Mouse (Mus musculus) R1 (cell line): ENCODE measurements at regions not wholly inside any gene's neighbourhood (a gene's known extent, or its start where the extent isn't known, plus 50 kb on each side); places are given as distances from the start of the nearest gene placed in this dataset.

ENCODE experiments used
- DNase-seq: peaks from one replicate; pipeline ENCODE4 v3.0.0-alpha.2; 2018; ENCODE audit warnings: low read depth, low spot score

DNA sequence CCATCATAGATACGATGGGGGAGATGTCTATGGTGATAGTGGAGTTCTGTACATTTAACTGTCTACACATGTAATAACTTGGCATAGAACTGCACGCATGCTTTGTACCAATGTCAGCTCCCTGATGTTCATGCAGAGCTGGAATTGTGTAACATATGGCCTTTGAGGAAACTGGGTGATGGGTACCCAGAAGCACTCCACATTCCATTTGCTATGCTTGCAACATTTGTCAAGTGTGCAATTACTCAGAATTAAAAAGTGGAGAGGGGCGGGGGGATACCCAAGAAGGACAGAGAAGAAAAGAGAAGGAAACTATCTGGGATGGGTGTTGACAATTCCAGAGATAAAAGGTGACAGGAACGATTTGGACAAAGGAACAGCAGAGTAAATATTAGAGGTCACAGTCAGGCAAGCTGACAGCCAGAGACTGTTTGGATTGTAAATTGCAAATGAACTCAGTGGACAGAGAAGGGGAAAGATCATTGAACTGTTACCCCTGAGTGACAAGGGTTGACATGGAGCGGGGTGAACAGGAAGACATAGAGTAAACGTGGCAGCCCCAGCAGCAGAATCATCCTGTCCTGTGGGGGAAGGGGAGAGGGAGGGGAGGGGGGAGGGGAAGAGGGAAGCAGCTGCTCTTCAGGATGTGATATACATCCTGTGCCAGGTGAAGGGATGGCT is 390.1 kb upstream of the Jarid2 start:
- no peak for DNase-seq

DNA sequence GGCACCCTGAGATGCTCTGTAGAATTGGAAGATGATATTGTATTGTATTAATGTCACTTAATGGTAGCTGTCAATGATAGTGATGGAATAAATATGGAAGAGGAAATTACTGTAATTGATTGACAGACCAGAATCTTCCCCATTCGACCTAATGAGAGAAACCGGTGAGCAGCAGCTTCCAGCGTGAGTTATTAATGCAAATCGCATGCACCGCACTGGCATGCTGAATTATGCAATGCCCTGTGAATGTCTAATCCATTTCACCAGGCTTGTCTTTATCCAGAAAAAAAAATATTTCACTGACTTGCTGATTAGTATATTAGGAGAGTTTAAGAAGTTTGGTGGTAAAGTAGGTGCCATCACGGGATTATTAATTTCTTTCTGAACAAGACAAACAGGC is 384.2 kb upstream of the Jarid2 start:
- DNase-seq, result no peak

DNA sequence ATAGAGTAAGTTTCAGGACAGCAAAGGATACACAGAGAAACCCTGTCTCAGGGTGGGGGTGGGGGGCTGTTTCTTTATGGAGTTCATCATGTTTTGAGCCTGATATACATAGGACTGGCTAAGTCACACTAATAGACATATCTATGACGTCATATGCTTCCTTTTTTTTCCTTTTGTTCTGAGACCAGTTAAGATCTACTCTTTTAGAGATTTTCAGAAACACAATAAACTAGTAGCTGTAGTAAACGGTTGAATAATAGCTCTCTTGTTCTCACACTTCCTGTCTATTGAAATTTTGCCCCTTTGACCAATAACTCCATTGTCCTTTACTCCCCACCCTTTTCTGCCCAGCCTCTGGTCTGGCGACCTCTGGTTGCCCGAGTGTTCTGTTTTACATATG is 382.6 kb upstream of the Jarid2 start:
- DNase-seq, result peak; percentile 68

DNA sequence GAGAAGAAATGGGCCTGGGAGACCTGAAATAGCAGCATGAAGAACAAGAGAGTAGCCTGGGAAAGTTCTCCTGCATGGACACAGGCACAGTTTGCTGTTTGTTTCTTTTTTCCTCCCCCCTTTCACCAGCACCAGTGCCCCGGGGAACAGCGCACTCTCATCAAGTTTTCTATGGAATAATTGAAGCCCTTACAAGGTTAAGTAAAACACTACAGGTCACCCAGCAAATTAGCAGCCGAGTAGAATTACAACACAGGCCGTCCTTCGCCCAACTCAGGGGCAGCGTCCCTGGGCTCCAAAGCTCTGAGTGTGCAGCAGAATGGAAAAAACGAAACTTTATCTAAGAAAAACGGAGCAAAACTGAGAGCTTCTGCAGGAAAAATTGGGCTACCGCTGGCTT is 381.6 kb upstream of the Jarid2 start:
- no peak for DNase-seq

DNA sequence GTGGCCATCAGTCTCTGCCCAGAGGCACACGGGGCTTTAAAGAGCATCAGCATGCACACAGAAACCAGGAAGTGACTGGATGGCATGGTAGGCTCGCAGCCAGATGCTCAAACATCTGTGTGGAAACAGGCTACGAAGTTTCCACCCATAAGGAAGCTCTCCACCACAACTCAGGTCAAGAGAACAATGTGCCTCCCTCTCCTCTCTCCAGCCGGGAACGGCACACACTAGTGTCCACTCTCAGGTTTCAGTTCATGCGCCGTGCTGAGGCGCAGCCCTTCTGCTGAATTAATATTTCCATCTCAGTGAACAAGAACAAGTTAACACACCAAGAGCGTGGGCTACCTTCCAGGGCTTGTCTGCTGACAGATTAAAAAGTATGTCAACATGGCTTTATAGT is 375.4 kb upstream of the Jarid2 start:
- no peak for DNase-seq

DNA sequence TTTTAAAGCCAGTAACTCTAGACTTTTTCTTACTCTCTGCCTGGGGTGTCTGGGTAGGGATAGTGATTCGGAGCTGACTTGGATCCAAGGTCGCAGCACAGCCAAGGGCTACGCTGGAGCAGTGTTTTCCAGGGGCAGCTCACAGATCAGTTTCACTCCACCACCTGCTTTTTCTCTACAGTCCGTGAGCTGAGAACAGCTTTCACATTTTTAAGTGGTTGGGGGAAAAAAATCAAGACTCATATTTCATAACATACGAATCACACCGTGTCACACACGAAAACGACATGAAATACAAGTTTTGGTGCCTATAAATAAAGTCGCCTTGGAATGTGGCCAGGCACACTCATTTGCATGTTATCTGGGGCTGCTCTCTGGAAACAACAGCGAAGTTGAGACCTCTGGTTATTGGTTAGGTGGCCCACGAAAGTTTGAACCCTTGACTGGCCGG is 373.5 kb upstream of the Jarid2 start:
- DNase-seq, result no peak

DNA sequence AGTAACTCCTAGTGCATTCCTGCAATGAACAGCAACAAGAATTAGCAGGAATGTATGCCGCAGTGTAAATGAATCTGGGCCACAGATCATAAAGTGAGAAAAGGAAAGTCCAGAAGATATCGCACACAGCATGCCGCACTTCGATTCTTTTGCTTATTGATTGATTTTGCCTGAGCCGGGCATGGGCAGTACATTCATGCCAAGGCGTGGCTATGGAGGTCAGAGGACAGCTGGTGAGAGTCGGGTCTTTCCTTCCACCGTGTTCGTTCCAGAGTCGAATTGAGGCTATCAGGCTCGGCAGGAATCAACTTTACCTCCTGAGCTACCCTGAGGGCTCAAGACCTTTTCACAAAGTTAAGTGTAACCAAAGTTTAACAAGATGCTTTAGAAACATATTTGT is 372.3 kb upstream of the Jarid2 start:
- DNase-seq, result no peak

DNA sequence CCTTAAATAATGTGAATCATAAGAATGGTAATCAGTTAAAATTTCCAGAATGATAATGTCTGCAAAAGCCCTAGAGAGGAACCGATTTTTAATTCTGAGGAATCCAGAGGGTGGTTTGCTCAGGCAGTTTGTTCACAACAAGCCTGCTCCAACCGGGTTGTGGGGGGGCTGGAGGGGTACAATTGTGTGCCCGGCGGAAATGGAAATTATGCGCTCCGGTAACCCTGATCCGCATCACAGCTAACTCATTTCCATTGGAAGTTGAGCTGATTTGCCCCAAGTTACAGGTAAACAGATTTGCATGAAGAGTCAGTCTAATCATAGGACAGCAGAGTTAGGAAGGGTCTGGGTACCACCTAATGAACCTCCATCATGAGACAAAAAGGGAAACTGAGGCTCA is 369.9 kb upstream of the Jarid2 start:
- no peak for DNase-seq

DNA sequence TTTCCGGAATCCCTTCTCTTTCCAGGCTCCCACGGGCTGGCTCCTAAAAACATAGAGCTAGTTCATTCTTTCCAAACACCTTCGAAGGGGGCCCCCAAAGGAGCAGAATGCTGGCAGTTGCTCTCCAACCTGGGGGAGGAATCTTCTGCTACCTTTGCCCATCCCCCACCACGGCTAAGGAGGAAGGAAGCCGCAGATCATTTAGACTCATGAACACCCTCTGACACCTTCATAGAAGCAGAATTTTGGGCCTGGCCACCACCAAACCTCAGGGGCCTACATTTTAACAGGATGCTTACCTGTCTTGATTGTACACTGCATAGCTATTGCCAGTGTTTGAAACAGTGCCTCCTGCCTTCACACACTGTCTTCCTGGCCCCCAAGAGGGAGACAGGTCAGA is 369.3 kb upstream of the Jarid2 start:
- no peak for DNase-seq

DNA sequence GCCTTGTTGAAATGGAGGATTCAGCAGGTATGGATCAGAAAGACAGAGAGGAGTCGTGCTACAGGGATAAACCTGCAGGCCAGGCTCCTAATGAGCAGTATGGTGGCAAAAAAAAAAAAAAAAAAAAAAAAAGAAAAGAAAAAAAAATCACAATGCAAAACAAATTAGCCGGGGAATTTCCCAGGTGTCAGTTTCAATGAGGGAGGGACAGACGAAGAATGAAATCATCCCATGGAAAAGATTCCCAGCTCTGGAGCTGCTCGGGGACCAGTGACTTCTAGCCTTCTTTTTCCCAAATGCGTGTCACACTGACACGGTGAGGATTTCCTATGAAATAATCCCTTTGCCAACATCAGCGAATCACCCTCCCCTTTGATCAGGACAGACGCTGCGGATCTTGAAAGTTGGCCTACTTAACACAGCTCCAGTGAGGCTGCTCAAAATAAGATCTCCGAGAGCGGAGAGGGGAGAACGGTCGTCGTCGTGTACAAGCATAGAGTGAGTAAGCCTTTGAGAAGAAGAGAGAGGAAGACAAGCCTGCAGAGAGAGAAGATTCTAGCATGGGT is 368.5 kb upstream of the Jarid2 start:
- DNase-seq, result no peak

DNA sequence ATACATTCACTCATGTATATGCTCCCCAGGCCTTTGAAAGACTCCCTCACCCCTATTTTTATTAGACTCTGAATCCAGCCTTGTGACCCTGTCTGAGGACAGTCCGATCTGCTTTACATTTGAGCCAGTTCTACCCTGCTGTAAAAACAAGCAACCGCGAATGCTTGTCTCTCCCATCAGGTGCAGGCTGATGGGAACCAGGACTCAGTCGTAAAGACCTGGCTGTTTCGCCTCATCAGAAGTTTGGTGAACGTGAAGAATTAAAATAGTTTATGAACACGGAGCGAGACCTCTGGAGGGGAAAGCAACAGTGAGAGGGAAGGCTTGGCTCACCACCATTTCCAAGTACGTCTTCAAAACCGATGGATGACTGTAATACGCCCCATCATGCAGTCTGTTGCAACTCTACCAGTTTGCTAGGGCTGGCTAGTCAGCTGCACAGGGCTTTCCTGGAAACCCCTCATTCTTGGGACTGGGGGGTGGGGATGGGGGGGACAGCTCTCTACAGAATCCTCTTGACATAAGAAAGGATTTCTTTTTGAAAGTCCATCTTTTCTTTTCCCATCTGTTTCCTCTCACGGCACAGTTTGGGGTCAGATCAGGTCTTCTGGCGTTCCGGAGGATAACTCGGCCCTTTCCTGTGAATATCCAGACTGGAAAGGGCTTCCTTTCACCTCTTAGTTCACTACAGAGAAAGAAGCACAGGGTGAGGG is 366.8 kb upstream of the Jarid2 start:
- DNase-seq, result peak; percentile 42

DNA sequence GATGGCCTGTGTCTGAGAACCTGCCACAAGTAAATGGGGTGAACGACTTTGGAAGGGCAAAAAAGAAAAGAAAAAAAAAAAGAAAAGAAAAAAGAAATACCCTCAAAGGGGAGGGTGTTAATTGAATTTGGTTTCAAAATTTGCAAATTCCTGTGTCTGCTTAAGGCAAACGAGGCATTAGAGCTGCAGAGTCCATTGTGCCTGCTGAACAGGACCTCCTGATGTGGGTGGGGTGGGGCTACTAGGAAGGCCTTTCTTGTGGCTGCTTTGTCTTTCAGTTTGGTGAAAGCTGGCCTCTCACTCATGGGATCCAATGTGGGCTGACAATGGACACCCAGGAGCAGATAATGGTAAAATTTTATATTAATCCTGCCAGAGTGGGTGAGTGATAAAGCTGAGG is 366.3 kb upstream of the Jarid2 start:
- peak; percentile 58 for DNase-seq

DNA sequence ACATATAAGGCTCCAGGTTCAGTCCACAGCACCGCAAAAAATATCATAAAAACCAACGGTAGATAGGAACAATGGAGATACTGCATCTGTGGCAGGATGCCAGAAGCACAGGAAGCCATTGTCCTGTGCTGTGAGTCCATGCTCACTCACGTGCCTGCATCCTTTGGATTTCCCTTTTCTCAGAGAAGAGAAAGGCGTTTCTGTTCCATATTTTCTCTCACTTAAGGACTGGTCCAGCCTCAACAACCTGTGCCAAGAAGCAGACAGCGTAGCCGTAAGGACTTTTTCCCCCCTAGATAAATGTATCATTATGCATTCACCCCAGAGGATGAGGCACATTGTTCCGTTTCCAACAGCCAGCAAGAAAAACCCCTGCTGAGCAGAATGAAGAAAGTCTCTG is 360.0 kb upstream of the Jarid2 start:
- peak; percentile 44 for DNase-seq

DNA sequence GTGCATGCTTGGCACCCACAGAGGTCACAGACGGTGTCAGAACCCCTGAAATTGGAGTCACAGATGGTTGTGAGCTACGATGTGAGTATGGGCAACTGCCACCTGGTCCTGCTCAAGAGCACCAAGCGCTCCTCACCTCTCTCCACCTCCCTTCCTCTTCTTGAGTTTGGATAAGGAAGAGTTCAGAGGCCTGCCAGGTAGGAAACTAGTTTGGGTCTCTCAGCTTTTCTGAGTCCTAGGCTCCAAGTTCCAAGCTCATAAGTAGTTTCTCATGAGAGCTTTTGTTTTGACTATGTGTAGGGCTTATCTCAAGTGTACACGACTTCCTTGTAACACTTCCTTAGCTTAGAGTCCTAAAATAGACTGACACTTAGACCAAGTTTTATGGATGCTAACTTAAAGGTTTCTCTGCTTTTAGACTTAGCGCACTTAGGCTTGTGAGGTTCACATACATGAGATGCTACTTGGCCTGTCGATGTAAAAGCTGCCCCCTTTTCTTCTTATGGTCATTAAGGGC is 356.9 kb upstream of the Jarid2 start:
- no peak for DNase-seq

DNA sequence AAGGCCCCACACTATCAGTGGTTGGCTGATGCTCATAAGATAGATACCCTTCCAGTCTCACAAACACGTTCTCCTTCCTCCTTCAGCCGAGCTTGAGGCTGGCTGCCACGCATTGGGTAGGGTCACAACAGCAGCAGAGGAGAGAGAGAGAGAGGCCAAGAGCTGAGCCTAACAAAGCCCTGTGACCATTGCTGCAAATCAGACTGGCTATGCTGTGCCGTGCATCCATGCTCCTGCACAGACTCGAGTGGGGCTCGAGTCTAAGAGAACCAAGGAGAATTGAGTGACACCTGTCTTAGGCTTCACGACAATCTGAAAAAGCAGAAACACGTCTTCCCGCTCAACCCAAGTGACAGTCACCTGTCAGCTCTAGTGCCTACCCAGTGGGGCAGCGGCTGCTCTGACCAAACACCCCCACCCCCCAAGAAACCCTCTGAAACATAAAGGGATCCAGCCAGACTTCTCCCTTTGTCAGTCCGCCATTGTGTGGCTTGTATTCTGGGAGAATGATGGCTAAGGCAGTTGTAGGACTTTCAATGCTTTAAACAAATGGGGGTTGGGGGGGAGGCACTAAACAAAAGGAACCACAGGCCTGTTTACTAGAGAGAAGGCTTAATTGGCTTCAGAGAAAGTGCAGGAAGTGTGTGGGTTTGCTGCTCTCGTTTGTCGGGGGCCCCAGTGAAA is 353.7 kb upstream of the Jarid2 start:
- DNase-seq, result no peak

DNA sequence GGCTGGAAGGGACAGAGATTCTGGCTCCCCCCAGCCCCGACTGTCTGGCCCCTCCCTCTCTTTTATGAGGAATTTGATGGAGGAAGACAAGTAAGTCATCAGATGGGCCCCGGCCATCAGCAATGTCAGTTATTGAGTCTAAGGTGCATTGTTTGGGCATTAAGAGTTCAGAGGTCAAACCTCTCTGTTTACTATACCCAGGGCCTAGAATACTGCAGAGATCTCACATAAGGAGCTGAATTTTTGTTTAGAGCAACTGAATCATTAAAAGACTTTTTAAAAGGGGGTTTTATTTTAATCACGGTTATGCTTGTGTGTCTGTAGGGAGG is 353.1 kb upstream of the Jarid2 start:
- DNase-seq, result no peak

DNA sequence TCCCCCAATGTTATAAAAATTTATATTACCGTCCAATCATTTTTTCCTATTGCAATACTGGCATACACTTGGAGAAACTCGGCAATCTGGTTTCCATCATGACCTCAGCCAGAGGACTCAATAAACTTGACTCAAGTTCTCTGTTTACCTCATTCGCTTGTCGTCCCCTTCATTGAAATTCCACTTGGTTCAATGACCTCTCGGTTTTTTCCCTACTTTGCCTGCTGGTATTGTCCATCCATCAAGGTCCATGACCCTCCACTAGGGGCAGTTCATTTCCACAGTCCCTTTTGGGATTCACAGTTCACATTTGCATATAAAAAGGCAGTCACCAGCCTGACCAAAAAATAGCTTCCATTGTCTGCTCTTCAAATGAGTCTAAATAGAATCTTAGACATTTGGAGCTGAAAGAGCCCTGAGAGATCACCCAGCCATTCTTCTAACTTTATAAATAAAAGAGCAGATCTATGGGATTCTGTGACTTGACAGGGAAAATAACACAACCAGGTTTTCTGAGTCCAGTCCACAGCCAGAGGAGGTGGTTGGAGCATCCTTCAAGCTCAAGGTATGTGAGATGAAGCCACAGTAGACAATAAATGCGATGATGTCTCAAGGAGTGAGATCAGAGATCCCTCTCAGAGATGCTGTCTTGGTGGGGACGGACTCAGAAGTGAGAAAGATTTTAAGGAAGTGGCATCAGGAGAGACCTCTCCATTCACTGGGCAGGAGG is 347.4 kb upstream of the Jarid2 start:
- peak; percentile 70 for DNase-seq

DNA sequence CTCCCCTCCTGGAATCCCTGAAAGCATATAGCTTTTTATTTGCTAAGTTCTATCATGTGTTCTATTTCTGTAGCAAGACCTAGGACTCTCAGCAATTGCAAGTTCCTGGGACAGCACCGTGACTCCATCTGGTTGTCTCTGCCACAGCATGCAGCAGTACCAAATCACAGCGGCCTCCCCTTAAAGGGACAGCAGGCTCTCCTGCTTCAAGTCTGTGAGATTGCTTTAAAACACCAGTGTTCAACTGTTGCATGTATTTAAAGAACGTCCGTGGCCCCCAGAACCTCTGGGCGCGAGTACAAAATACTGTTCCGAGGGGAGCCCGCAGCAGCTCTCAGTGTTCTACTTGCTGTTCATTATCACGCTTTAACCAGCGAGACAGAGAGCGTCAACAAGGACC is 346.0 kb upstream of the Jarid2 start:
- DNase-seq, result no peak

DNA sequence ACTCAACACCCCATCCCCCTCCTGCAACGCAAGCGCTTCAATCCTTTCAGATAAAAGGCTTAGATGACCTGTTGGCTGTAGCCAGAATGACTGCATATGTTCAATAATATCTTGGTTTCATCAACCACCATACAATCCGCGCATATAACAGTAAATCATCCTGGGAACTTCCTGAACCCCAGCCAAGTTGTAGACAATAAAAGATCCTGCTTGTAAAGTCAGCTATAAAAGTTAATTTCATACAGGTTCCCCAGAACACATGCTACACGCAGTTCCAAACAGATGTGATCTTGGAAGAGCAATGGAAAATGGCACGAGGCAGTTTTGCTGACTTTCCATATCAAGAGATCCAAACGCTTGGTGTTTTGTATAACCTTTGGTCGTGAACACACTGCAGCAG is 342.5 kb upstream of the Jarid2 start:
- no peak for DNase-seq

DNA sequence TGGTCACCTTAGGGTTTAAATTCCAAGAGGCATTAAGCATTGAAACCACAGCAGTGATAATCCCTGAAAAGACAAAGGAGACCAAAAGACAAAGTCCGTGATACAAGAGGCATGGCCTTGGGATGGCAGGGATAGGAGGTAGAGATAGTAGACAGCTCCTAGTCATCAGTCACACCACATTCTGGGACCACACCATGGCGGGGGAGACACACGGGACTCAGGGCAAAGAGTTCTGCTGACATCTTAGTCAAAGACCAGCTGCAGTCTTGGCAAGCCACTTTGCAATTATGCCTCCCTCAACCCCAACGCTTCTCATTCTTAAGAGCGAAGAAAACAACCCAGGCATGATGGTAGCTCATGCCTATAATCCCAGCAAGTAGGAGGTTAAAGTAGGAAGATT is 339.6 kb upstream of the Jarid2 start:
- DNase-seq, result no peak

DNA sequence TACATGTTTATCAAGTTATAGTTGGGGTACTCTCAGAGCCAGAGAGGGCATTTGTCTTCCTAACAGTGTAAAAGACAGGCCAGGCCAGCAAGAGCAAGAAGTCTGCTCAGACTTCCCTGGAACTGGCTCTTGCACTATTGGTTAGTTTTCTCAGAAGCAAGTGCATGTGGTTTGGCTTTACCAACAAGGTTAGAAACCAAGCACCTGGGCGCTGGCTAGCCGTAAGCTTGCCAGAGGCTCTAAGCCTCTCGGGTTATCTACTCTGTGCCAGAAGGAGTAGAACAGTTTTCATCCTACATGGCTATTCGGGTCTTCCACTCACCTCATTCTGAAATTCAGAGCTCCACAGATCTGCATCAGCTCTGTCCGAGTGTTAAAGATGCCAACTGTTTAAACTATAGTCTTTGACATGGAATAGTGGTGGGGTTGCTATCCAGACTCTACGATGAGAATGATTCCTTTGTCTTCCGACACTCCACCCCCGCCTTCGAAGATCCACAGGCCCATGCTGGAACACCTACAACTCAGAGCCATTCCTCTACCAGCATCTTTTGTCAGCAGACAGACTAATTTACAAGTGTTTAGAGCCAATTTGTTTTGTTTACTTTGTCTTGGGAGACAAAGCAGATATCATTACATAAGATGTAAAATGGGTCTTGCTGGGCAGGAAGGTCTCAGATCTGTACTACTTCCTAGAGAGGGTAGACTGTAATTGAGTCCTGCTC is 338.4 kb upstream of the Jarid2 start:
- DNase-seq, result peak; percentile 64
